Mouse (Mus musculus): ENCODE results near the gene Slc38a3. TPM values are rescaled to one million over a fixed set of nuclear protein-coding genes. Genes with fewer than 3 reads are reported as not detected.

Slc38a3 gene
- polyA plus RNA-seq (2015; fragmentation: Nextera tagmentation; extraction: Ambion mirVana) = 2.5 and 3.6 TPM in 2 replicates

DNA sequence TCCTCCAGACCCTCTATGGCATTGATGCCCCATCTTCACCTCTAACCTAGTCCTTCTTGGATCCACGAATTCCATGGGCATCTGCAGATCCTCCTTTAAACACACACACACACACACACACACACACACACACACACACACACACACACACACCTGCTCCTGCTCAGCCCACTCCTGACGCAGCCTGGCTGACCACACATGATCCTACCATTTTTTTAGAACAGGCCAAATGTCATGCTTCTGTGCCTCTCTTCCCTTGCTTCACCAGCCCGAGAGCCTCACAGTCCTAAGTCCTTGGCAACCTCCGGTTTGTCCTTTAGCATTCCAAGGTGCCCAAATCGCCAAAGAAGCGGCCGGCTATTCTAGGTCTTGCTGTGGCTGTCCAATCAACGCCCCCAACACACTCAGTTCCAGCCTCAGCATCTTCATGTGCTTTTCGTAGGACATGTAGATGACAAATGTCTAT, at the start of gene Slc38a3:
TSS of gene Slc38a3 (minus strand) at position 51 of the 466 bp plus-strand sequence.
- Histone ChIP-seq H3K9me3 (replicated peaks) (no peaks in the 10 kb centered on the region), H3K4me3 (no peak within 1 kb of the TSS), H3K4me1 (replicated peaks) (peaks cover 45% of the 10 kb centered on the region), H3K36me3 (no peaks in the 10 kb centered on the region), H3K4me2 (no peak within 1 kb of the TSS), H3K9ac (no peak within 1 kb of the TSS), H3K27ac (no peak within 1 kb of the TSS), H3K27me3 (peaks cover 28% of the 10 kb centered on the region)
- no peak for ATAC-seq (replicated peaks; ENCODE audit: insufficient number of reproducible peaks, insufficient read depth, low FRiP score, low read depth)
- 84% methylated on average over 9 of the region's 9 CpGs for WGBS

DNA sequence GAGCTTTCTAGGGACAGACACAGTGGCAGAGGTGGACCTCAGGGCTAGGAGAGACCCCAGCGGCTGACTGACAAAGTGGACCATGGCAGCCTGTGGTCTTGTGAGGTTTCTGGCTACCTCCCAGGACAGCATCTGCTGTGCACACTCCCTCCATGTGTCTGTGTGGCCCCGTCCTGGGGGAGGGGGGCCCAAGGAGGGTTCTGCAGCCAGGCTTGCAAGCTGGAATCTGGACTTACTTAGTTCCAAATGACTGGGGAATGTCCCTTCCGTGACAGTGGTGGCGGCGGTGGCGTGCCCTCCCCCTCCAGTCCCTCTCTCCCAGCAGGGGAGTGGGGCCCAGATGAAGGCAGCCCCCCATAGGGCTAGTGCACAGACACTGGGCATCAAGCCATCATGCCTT, 47.6 kb upstream of the Slc38a3 start:
- Histone ChIP-seq H3K27me3 (peaks cover 9% of the 10 kb centered on the region), H3K36me3 (no peaks in the 10 kb centered on the region), H3K4me3 (no peak overlapping the region), H3K9me3 (replicated peaks) (no peaks in the 10 kb centered on the region), H3K9ac (no peak overlapping the region), H3K4me2 (no peak overlapping the region), H3K27ac (no peak overlapping the region), H3K4me1 (replicated peaks) (peaks cover 21% of the 10 kb centered on the region)
- WGBS = 35% methylated on average over 6 of the region's 6 CpGs
- ATAC-seq (replicated peaks; ENCODE audit: insufficient number of reproducible peaks, insufficient read depth, low FRiP score, low read depth) = no peak

DNA sequence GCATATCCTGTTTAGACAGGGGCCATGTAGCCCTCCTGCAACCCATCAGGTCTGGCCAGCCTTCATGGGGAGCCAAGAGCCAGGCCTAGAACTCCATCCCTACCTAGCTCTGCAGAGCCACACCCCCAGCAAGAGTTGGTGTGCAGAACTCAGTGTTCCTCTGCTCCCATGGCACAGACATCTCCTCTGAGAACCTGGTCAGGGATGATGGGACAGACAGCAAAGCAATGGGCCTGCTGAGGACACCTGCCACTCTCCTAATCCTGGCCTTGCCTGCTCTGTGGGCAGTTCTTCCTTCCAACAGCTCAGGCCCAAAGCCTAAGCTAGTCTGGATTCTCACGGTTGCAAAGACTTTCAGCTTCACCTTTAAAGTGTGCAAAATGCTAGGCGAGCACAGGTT, 46.3 kb upstream of the Slc38a3 start:
- no peak overlapping the region for H3K27ac ChIP-seq
- 96% methylated on average over 2 of the region's 2 CpGs for WGBS
- peaks cover 19% of the 10 kb centered on the region for H3K27me3 ChIP-seq
- no peak overlapping the region for H3K4me2 ChIP-seq
- no peak overlapping the region for H3K4me3 ChIP-seq
- H3K9me3 ChIP-seq (replicated peaks) = no peaks in the 10 kb centered on the region
- no peaks in the 10 kb centered on the region for H3K36me3 ChIP-seq
- H3K4me1 ChIP-seq (replicated peaks) = peaks cover 21% of the 10 kb centered on the region
- H3K9ac ChIP-seq = no peak overlapping the region
- ATAC-seq (replicated peaks; ENCODE audit: insufficient number of reproducible peaks, insufficient read depth, low FRiP score, low read depth) = no peak

DNA sequence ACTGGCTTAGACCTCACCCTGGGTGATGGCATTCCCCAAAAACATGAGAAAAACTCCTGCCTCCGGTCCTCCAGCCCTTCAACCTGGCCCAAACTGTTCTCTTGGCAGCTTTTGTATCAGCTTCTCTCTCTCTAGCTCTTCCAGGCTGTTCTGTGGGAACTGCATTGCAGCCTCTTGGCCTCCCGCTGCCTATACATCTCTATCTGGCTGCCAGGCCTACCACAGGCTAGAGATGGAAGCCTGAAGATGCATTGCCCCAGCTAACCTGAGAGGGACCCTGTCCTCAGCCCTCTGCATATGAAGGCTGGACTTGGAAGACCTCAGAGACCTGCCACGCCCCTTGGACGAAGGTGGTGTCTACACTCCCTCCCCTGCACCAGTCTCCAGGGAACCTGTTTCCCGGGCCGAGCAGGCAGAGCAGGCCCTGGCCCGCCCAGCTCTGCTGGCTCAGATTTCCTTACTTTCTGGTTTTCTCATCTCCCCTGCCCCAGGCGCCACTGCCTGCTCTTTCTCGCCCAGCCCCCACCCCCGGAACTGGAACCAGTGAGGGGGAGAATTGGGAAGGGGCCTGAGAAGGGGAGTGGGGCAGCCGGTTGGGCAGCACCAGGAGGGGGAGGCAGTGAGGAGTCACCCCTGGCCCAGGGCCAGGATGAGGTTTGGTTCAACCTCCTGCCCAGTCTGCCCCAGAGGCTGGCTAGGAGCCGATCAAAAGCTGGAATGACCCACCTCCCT, 45.1 kb upstream of the Slc38a3 start:
- Histone ChIP-seq H3K9me3 (replicated peaks) (no peaks in the 10 kb centered on the region), H3K36me3 (no peaks in the 10 kb centered on the region), H3K27me3 (peaks cover 30% of the 10 kb centered on the region), H3K4me1 (replicated peaks) (peaks cover 33% of the 10 kb centered on the region), H3K4me2 (peak overlapping the region; percentile 35; the same call in 1 of the 2 replicates), H3K27ac (peak overlapping the region; percentile 56), H3K4me3 (no peak overlapping the region), H3K9ac (peak overlapping the region; percentile 26; the same call in 1 of the 2 replicates)
- 15% methylated on average over 12 of the region's 12 CpGs for WGBS
- no peak for ATAC-seq (replicated peaks; ENCODE audit: insufficient number of reproducible peaks, insufficient read depth, low FRiP score, low read depth)

DNA sequence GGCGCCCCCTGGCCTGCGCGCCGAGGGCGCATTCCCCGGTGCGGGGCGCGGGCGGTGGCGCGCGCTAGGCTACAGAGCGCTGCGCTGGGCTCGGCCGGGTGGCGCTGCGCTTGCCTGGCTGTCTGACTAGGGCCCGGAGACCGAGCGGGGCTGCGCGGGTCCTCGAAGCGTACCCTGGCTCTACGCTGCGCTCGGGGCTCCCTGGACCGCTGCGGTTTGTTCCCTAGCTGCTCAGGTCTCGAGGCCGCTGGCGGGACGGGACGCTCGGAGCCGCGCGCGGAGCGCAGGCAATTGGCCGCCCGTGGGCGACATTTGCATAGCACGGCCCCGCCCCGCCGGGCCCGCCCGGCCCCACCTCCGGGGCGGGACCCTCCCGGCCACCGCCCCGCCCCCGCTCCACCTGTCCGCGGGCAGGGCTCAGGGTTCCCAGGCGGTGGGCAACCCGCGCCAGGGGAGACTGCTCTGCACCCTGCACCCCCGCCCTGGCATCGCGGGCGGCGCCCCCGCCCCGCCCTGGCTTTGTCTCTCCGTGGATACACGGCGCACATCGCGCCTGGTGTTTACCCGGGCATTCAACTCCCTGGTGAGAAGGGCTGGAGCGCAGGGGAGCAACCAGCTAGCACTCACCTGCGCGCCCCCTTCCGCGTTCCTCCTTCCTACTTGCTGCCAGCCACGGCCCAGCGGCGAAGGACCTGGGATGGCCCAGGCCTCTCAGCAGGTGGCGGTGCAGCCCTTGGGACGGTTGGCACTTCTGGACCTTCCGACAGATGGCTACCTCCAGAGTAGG, 40.6 kb upstream of the Slc38a3 start, which contains the start of gene Sema3f:
TSS of gene Sema3f (minus strand) at position 779 of the 787 bp plus-strand sequence.
- Histone ChIP-seq H3K4me3 (peak within 1 kb of the TSS; percentile 69), H3K4me2 (peak within 1 kb of the TSS; percentile 99), H3K9me3 (replicated peaks) (no peaks in the 10 kb centered on the region), H3K9ac (peak within 1 kb of the TSS; percentile 66), H3K27me3 (peaks cover 67% of the 10 kb centered on the region), H3K27ac (peak within 1 kb of the TSS; percentile 71), H3K4me1 (replicated peaks) (peaks cover 58% of the 10 kb centered on the region), H3K36me3 (no peaks in the 10 kb centered on the region)
- ATAC-seq (replicated peaks; ENCODE audit: insufficient number of reproducible peaks, insufficient read depth, low FRiP score, low read depth) = peak; percentile 84
- under 1% methylated on average over 80 of the region's 86 CpGs for WGBS

DNA sequence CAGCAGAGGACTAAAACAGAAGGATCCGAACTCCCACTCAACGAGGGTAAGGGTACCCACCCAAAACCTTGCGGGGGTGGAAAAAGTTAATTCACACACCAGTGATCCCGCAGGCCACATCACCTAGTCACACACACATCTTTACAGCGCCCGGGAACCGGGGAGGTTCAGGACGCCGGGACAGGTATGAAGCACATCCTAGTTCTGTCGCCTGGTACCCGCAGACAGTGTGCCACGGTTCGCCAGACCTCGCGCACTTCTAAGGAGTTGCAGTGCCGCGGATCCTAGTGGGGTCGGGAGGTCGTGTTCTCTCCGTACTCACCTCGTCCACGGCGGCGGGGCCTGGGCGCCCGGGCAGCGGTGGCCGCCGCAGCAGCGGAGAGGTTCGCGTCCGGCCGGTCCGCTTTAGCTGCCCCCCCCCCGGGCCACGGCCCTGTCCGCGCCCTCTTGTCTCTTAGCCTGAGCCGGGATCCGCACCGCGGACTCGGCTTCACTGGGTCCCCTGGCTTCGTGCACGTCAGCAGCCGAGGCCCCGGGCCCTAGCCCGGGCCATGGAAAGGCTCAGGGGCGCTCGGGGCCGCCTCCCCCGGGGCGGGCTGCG, 39.9 kb upstream of the Slc38a3 start:
- Histone ChIP-seq H3K4me2 (peak overlapping the region; percentile 99), H3K36me3 (no peaks in the 10 kb centered on the region), H3K9me3 (replicated peaks) (no peaks in the 10 kb centered on the region), H3K27me3 (peaks cover 67% of the 10 kb centered on the region), H3K27ac (peak overlapping the region; percentile 71), H3K4me3 (peak overlapping the region; percentile 69), H3K4me1 (replicated peaks) (peaks cover 54% of the 10 kb centered on the region), H3K9ac (peak overlapping the region; percentile 66)
- no peak; the same call in 1 of the 2 replicates for ATAC-seq (replicated peaks; ENCODE audit: insufficient number of reproducible peaks, insufficient read depth, low FRiP score, low read depth)
- whole genome bisulfite sequencing = under 1% methylated on average over 53 of the region's 55 CpGs

DNA sequence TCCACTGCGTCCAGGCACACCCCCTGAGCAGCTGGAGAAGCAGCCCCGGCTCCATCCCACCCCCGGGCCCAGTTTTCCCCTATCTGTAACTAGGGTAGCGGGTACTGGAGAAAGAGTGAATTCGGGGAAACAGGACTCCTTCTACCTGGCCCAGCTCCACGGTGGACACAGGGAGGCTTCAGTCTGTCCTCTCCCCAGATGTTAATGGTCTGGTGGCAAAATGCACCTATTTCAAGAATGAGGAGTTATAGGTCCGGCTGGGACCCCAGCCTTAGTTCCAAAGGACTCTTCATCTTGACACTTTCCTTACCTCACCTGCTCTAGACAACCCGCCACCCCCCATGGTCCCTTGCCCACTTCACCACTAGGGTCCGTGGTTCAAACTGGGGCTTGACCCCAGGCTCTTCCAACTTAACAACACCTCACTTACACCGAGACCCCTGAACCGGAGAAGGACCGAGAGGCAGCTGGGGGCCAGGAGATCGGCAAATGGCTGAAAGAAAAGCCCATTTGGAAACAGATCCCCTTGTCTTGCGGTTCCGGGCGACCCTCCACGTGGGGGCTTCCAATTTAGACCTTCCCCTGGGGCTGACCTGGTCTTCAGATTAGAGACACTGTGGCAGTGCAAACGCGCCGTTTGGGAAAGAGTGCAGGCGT, 39.2 kb upstream of the Slc38a3 start:
- Histone ChIP-seq H3K4me1 (replicated peaks) (peaks cover 54% of the 10 kb centered on the region), H3K27ac (0 out of 2 replicates have a peak overlapping the region, but pooled peaks have one; percentile 39), H3K9me3 (replicated peaks) (no peaks in the 10 kb centered on the region), H3K4me3 (peak overlapping the region; percentile 69), H3K36me3 (no peaks in the 10 kb centered on the region), H3K9ac (peak overlapping the region; percentile 66), H3K4me2 (peak overlapping the region; percentile 99), H3K27me3 (peaks cover 67% of the 10 kb centered on the region)
- 5% methylated on average over 21 of the region's 21 CpGs for WGBS
- ATAC-seq (replicated peaks; ENCODE audit: insufficient number of reproducible peaks, insufficient read depth, low FRiP score, low read depth) = no peak

DNA sequence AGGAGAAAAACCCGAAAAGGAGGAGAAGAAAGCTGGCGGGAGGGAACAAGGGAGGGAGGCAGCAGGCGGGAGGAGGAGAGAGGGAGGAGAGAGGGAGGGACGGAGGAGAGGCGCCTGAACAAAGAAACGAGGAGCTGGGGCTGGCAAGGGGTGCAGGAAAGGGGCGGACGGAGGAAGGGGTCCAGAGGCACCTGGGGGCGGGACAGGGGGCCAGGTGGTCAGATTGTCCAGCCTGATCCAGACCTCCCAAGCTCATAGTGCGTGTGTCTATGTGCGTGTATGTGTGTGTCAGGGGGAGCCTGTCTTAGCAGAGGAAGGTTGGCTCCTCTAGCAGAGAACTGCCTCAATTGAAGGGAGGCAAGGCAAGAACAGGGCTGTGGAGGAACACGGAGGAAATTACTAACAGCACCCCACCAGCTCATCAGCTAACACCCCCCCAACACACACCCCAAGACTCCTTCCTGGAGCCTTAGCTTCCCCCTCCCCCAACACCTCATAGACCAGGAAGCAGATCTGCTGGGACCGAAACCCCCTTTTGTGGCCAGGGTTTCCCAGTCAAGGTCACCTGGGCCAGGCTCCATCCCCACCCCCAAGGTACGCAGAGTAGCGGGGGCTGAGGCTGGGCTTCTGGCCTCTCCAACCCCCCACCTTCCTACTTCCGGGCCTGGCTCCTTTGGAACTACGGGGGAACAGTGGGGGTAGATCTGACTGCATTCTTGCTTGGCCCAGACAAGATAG, 38.5 kb upstream of the Slc38a3 start:
- Histone ChIP-seq H3K4me3 (peak overlapping the region; percentile 69), H3K9ac (peak overlapping the region; percentile 66), H3K27me3 (peaks cover 67% of the 10 kb centered on the region), H3K9me3 (replicated peaks) (no peaks in the 10 kb centered on the region), H3K36me3 (no peaks in the 10 kb centered on the region), H3K4me2 (peak overlapping the region; percentile 99), H3K27ac (0 out of 2 replicates have a peak overlapping the region, but pooled peaks have one; percentile 39), H3K4me1 (replicated peaks) (peaks cover 58% of the 10 kb centered on the region)
- ATAC-seq (replicated peaks; ENCODE audit: insufficient number of reproducible peaks, insufficient read depth, low FRiP score, low read depth) = no peak
- 5% methylated on average over 17 of the region's 17 CpGs for WGBS

DNA sequence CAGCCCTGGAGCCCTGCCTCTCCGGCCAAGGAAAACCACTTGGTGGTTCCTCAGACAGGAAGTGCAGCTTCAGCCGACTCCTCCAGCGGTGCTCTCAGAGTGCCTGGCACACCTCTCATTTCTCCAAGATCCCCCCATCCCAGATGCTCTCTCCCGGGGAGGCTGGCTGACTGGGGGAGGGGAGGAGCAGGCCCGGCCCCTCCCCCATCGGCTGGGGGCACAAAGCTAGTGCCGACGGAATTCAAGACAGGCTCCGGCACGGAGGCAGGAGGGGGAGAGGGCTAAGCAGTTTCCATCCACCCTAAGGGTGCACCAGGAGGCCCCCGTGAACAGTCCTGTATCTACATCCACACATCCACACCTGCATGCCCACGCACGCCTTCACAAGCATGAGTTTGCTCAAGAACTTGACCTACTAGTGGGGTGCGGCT, 37.5 kb upstream of the Slc38a3 start:
- no peak for ATAC-seq (replicated peaks; ENCODE audit: insufficient number of reproducible peaks, insufficient read depth, low FRiP score, low read depth)
- Histone ChIP-seq H3K9me3 (replicated peaks) (no peaks in the 10 kb centered on the region), H3K36me3 (no peaks in the 10 kb centered on the region), H3K27me3 (peaks cover 65% of the 10 kb centered on the region), H3K4me2 (peak overlapping the region; percentile 99), H3K27ac (no peak overlapping the region), H3K9ac (0 out of 2 replicates have a peak overlapping the region, but pooled peaks have one; percentile 11), H3K4me3 (peak overlapping the region; percentile 69; the same call in 1 of the 2 replicates), H3K4me1 (replicated peaks) (peaks cover 67% of the 10 kb centered on the region)
- WGBS = 4% methylated on average over 14 of the region's 14 CpGs

Data from heart, embryonic 15.5 days (tissue).